Mouse (Mus musculus) ovary, adult 10 weeks (tissue): ENCODE data around the gene Ifi202b. TPM values are rescaled to one million over a fixed set of nuclear protein-coding genes. Genes with fewer than 3 reads are reported as not detected.

ENCODE experiments used
- polyA plus RNA-seq: library from polyadenylated mRNA; stranded (reverse); fragments of 350-450 nt; fragmentation: Illumina TruSeq; extraction: RNeasy Lipid Tissue Mini Kit (QIAGEN cat#74804); gene quantifications from one replicate; pipeline ENCODE4 v1.2.3, GENCODE M21; 2014

Gene Ifi202b
- 2.2 TPM for polyA plus RNA-seq

DNA sequence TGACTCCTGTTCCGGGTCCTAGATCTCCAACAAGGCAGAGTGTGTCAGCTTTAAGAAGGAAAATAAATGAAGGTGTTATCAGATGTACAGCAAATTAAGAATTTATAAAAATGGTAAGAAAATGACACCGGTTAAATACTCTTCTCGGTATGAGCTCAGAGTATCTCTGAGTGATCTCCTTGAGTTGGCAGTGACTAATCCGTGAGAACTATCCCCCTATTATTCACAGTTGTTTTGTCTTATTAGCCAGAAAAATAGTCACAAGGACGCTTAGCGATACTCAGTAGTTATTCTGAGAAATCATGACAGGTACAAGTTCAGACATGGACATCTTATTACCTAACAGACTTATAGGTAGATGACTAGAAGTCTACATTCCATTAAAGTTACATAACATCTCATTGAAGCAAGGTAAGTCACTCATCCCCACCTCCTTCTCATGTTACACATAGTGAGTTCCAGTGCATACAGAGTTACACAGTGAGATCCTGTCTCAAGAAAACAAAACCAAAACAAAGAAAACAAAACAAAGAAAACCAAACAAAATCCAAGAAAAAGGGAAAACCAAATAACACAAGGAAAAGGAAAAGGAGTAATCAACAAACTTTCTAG is at the start of gene Ifi202b:
Ifi202b (minus strand) TSS at position 51 of the 612 bp plus-strand sequence.

DNA sequence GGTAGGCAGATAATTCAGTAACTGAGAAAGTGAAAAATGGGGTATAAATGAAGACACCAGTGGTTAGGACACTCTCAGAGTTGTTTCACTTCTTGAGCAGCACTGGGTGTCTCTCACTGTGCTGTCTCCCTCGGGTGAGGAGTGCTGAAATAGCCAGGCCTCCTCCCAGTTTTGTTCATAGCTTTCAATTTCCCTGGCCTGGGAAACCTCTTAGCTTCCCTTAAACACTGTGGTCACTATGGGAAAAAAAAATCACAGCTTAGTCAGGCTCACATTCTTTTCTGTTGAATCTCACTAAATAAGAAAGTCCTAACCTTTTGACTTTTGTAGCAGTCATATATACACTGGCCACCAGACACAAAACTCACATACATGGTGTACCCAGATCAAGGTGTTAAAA is 49.2 kb upstream of the Ifi202b start, which contains the start of gene Ifi205:
Ifi205 (minus strand) TSS at position 113 of the 400 bp plus-strand sequence.

DNA sequence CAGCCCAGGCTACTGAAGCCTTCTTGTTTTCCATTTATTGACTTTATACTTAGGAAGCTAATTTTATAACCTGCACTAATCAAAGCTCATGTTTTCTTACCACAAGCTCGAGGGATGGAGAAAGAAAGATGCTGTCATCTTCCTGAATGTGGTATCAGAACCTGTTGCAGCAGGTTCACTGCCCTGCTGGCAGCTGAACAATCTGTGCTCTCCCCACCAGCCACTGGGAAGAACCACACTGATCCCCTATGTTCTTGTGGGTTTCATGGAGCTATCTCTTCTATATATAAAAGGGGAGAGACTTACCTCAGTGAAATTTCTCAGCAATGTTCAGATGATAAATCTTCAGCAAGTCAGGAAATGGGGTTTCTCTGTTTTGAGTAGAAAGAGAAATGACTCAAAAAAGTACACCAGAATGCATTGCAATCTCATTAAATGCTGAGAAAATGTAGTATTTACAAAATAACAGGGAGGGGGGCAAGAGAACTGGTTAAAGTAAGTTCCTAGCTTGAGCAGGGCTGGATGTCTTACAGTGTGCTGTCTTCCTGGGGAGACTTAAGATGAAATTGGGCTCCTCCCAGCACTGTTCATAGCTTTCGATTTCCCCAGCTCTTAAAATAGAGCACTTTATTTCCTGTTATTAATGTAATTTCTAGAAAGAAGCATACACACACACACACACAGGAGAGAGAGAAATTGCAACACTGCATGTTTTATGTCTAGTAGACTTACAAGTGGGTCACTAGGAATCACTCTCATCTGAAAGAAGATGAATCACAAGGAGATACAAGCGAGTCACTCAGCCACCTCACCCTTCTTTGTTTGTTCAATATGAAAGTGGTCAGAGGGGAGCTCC is 40.4 kb downstream of the Ifi202b start, which contains the start of the genes Mndal and Ifi203:
Mndal (minus strand) TSS at position 568 of the 856 bp plus-strand sequence.
Ifi203 (minus strand) TSS at position 749 of the 856 bp plus-strand sequence.

Other genes with a start within 250 kb of the Ifi202b start
- 17.6 TPM for gene Ifi207, start 241.0 kb downstream of the Ifi202b start, polyA plus RNA-seq
- gene Ifi204, start 215.8 kb downstream of the Ifi202b start, polyA plus RNA-seq, result 43.0 TPM
- 24.1 TPM for gene Ifi211, start 69.7 kb downstream of the Ifi202b start, polyA plus RNA-seq
- 97.3 TPM for gene Mndal, start 40.3 kb downstream of the Ifi202b start, polyA plus RNA-seq
- gene Ifi203, start 40.1 kb downstream of the Ifi202b start, polyA plus RNA-seq, result 87.5 TPM
- gene Ifi205, start 49.1 kb upstream of the Ifi202b start, polyA plus RNA-seq, result 43.6 TPM
- gene Olfr433, start 58.0 kb upstream of the Ifi202b start, polyA plus RNA-seq, result not detected
- not detected for gene Olfr432, start 66.5 kb upstream of the Ifi202b start, polyA plus RNA-seq
- not detected for gene Olfr430, start 83.9 kb upstream of the Ifi202b start, polyA plus RNA-seq
- gene Olfr429, start 101.6 kb upstream of the Ifi202b start, polyA plus RNA-seq, result not detected
- gene Olfr427, start 114.1 kb upstream of the Ifi202b start, polyA plus RNA-seq, result not detected
- not detected for gene Olfr231, start 138.4 kb upstream of the Ifi202b start, polyA plus RNA-seq
- not detected for gene Olfr424, start 148.8 kb upstream of the Ifi202b start, polyA plus RNA-seq
- gene Olfr420, start 172.9 kb upstream of the Ifi202b start, polyA plus RNA-seq, result not detected
- gene Spta1, start 190.0 kb upstream of the Ifi202b start, polyA plus RNA-seq, result not detected